Mouse (Mus musculus) liver, embryonic 15.5 days (tissue): ENCODE measurements around the gene Fam151b. TPM values are rescaled to one million over a fixed set of nuclear protein-coding genes. Genes with fewer than 3 reads are reported as not detected.

ENCODE experiments used
- ATAC-seq: fragments of 200-750 bp; cut with Nextera tagmentation; 2 replicates; pipeline ENCODE4 v1.8.0; 2017; ENCODE audit warnings: moderate number of reproducible peaks, mild to moderate bottlenecking, moderate library complexity; ENCODE audit not compliant: insufficient read depth
- H3K27ac ChIP-seq: fragments of 300-500 bp; sonication (generic); replicated peaks from 2 replicates; pipeline ENCODE4 v1.5.1; 2015; ENCODE audit warnings: mild to moderate bottlenecking, inconsistent platforms
- H3K27me3 ChIP-seq: fragments of 300-500 bp; sonication (generic); 2 replicates; pipeline ENCODE4 v1.6.1; 2015; ENCODE audit warnings: mild to moderate bottlenecking, inconsistent platforms
- H3K36me3 ChIP-seq: fragments of 300-500 bp; sonication (generic); replicated peaks from 2 replicates; pipeline ENCODE4 v1.6.1; 2015; ENCODE audit warnings: moderate library complexity, mild to moderate bottlenecking, inconsistent platforms
- H3K4me1 ChIP-seq: fragments of 300-500 bp; sonication (generic); replicated peaks from 2 replicates; pipeline ENCODE4 v1.6.1; 2015; ENCODE audit warnings: inconsistent platforms
- H3K4me2 ChIP-seq: fragments of 300-500 bp; sonication (generic); 2 replicates; pipeline ENCODE4 v1.6.1; 2015; ENCODE audit warnings: moderate library complexity, mild to moderate bottlenecking, inconsistent platforms
- H3K4me3 ChIP-seq: fragments of 300-500 bp; sonication (generic); replicated peaks from 2 replicates; pipeline ENCODE4 v1.5.1; 2015; ENCODE audit warnings: mild to moderate bottlenecking, inconsistent platforms
- H3K9ac ChIP-seq: fragments of 300-500 bp; sonication (generic); 2 replicates; pipeline ENCODE4 v1.6.1; 2015; ENCODE audit warnings: moderate library complexity, mild to moderate bottlenecking, inconsistent platforms
- H3K9me3 ChIP-seq: fragments of 300-500 bp; sonication (generic); replicated peaks from 2 replicates; pipeline ENCODE4 v1.6.1; 2016; ENCODE audit warnings: inconsistent platforms
- WGBS: fragments of 180-500 bp; shearing (Covaris S2); methylation state at CpG from one replicate; pipeline ENCODE4 v1.1.7; 2015; ENCODE audit warnings: mixed read lengths; ENCODE audit not compliant: insufficient replicate concordance; 5-methylcytosine and 5-hydroxymethylcytosine counted together
- polyA plus RNA-seq: library from polyadenylated mRNA; unstranded; fragments of >200 nt; fragmentation: Nextera tagmentation; extraction: Ambion mirVana; gene quantifications from 2 replicates; pipeline ENCODE4 v1.2.1, GENCODE M21; 2015

Gene Fam151b
- 0.10 TPM in 1 of 2 replicates, not detected in the other for polyA plus RNA-seq

DNA sequence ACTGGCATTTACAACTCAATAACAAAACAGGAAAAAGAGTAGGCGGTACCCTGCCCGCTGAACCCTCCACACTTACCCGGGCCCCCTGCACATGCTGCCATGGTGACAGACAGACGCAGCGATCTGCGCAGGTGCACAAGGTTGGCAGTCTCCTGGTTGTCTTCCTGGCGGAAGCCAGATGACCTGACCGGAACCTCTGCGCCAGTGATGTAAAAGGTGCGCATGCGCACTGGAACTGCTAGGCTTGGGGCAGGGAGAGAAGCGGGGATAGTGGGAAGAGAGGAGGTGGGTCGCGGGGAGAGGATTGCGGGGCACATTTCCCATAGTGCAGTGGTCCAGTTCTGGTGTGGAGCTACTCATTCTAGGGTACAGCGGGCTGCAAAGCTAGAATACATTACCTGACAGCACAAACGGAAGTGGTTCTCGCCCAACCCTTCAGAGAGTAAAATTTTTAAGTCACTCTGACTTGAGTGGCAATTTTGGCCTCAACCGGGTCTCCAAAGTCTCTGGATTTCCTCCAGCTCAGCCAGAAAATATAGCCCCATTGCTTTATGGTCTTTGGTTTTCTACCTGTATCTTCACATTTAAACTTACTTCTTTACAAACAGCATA, at the start of gene Fam151b:
Fam151b (minus strand) TSS at position 164 of the 612 bp plus-strand sequence.
- peak; percentile 99 for ATAC-seq
- WGBS, result 3% methylated on average over 19 of the region's 19 CpGs
- peak within 1 kb of the TSS; percentile 63 for H3K4me3 ChIP-seq
- no peaks in the 10 kb centered on the region for H3K36me3 ChIP-seq
- no peaks in the 10 kb centered on the region for H3K9me3 ChIP-seq
- H3K4me2 ChIP-seq, result peak within 1 kb of the TSS; percentile 80
- peak within 1 kb of the TSS; percentile 29; the same call in 1 of the 2 replicates for H3K27ac ChIP-seq
- no peaks in the 10 kb centered on the region for H3K27me3 ChIP-seq
- H3K4me1 ChIP-seq, result peaks cover 10% of the 10 kb centered on the region
- H3K9ac ChIP-seq, result peak within 1 kb of the TSS; percentile 28

DNA sequence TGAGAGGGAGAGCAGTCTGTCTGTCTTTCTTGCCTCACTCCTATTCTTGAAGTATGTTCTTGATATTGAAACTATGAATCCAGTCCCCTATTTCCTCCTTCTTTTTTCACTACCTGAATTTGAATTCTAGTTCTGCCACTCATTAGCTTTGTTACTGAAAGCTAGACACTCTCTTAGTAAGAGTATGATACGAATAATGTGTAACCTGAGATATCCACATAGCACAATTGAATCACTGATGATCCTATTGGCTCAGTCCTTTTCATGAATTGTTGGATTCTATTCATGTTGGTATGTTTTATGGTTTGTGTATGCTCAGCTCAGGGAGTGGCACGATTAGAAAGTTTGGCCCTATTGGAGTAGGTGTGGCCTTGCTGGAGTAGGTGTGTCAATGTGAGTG, 48.4 kb upstream of the Fam151b start:
- no peak overlapping the region for H3K4me3 ChIP-seq
- ATAC-seq, result no peak
- H3K4me1 ChIP-seq, result peaks cover 16% of the 10 kb centered on the region
- no peaks in the 10 kb centered on the region for H3K36me3 ChIP-seq
- H3K9ac ChIP-seq, result no peak overlapping the region
- no peaks in the 10 kb centered on the region for H3K9me3 ChIP-seq
- H3K27me3 ChIP-seq, result peaks cover 5% of the 10 kb centered on the region; the same call in 1 of the 2 replicates
- no peak overlapping the region for H3K4me2 ChIP-seq
- H3K27ac ChIP-seq, result no peak overlapping the region
- 56% methylated on average over 2 of the region's 2 CpGs for WGBS

DNA sequence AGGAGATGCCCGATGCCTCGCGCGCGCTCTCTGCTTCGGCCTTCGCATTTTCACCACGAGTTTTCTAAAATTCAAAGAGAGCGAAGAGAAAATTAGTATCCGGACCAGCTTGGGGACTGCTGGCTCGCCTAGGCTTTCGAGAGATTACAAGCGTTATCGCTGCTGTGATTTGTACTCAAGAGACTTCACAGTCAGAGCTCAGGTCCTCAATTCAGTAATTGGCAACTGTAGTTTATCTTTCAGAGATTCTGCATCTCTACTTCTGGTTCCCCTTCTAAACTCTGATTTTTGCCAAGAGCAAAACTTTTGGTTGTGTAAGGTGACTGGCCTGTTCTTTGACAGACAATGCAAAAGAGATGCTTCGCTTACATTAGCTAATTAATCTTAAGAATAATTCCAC, 47.4 kb upstream of the Fam151b start:
- no peaks in the 10 kb centered on the region for H3K36me3 ChIP-seq
- 4% methylated on average over 15 of the region's 15 CpGs for WGBS
- no peaks in the 10 kb centered on the region for H3K9me3 ChIP-seq
- peak overlapping the region; percentile 94 for H3K27ac ChIP-seq
- peaks cover 16% of the 10 kb centered on the region for H3K4me1 ChIP-seq
- H3K9ac ChIP-seq, result peak overlapping the region; percentile 69
- peak overlapping the region; percentile 96 for H3K4me2 ChIP-seq
- peak overlapping the region; percentile 71 for H3K4me3 ChIP-seq
- 0 out of 2 replicates have a peak, but pooled peaks cover 3% of the 10 kb centered on the region for H3K27me3 ChIP-seq
- ATAC-seq, result no peak

- peaks cover 16% of the 10 kb centered on the region for H3K4me1 ChIP-seq
- peak within 1 kb of the TSS; percentile 96 for H3K4me2 ChIP-seq
- ATAC-seq, result peak; percentile 96
- peak within 1 kb of the TSS; percentile 94 for H3K27ac ChIP-seq
- no peaks in the 10 kb centered on the region for H3K9me3 ChIP-seq
- peak within 1 kb of the TSS; percentile 71 for H3K4me3 ChIP-seq
- H3K27me3 ChIP-seq, result 0 out of 2 replicates have a peak, but pooled peaks cover 3% of the 10 kb centered on the region
- WGBS, result under 1% methylated on average over 46 of the region's 46 CpGs
- peak within 1 kb of the TSS; percentile 69 for H3K9ac ChIP-seq
- no peaks in the 10 kb centered on the region for H3K36me3 ChIP-seq
These were observed 47.0 kb upstream of the Fam151b start, which contains the start of gene Zfyve16 for GRCm38 (mm10) chr13:92530721-92531211. Zfyve16 (minus strand) TSS chr13:92530868.

DNA sequence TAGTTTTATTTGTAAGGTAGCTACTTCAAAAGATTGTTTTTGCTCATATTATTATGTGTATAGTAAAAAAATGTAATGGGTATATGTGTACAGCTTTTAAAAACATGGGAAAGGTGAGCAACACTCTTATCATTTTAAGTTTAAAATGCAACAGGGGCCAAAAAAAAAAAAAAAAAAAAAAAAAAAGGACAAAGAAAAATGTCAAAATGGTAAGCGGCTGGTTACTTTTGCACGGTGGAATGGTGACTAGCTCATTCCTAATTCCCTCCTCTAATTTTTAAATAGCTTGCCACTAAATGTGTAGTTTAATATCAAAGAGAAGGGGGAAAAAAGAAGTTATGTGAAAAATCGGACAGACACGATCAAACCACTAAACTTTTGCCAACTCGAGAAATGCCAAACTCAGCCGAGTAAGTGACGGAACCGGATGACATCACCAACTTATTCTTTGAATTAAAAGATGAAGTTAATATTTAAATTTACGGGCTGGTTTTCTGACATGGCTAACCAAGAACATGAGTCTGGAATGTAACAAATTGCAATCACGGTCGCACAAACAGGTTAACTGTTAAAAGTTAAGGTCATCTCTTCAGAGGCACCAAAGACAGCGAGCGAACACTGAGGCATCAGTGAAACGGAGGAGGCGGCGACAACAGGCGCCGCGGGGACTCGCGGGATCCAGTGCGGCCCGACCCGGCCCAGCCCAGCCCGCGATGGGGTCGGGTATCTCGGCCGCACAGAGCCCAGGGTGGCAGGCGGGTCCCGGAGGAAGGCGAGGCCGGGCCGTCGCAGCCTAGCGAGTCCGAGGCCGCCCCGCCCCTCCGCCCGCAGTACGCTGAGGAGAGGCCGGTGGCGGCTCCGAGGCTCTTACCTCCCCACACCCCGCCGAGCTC, 46.3 kb upstream of the Fam151b start:
- Histone ChIP-seq H3K27me3 (0 out of 2 replicates have a peak, but pooled peaks cover 3% of the 10 kb centered on the region), H3K36me3 (no peaks in the 10 kb centered on the region), H3K9me3 (no peaks in the 10 kb centered on the region), H3K9ac (peak overlapping the region; percentile 69), H3K4me3 (peak overlapping the region; percentile 71), H3K4me1 (peaks cover 16% of the 10 kb centered on the region), H3K27ac (peak overlapping the region; percentile 94), H3K4me2 (peak overlapping the region; percentile 96)
- 4% methylated on average over 47 of the region's 47 CpGs for WGBS
- ATAC-seq, result peak; percentile 91; the same call in 1 of the 2 replicates

GRCm38 (mm10) chr13:92523178-92523813, 39.5 kb upstream of the Fam151b start:
- Histone ChIP-seq H3K9ac (no peak overlapping the region), H3K27ac (no peak overlapping the region), H3K9me3 (no peaks in the 10 kb centered on the region), H3K27me3 (no peaks in the 10 kb centered on the region), H3K4me1 (peaks cover 6% of the 10 kb centered on the region; the same call in 1 of the 2 replicates), H3K36me3 (peaks cover 11% of the 10 kb centered on the region; the same call in 1 of the 2 replicates), H3K4me2 (no peak overlapping the region), H3K4me3 (no peak overlapping the region)
- no peak for ATAC-seq
- 32% methylated on average over 5 of the region's 5 CpGs for WGBS

- no peak overlapping the region for H3K9ac ChIP-seq
- H3K36me3 ChIP-seq, result peaks cover 6% of the 10 kb centered on the region
- H3K4me3 ChIP-seq, result no peak overlapping the region
- no peaks in the 10 kb centered on the region for H3K4me1 ChIP-seq
- ATAC-seq, result no peak
- H3K27me3 ChIP-seq, result no peaks in the 10 kb centered on the region
- 72% methylated on average over 12 of the region's 12 CpGs for WGBS
- H3K27ac ChIP-seq, result no peak overlapping the region
- no peaks in the 10 kb centered on the region for H3K9me3 ChIP-seq
- no peak overlapping the region for H3K4me2 ChIP-seq
These were observed 21.1 kb upstream of the Fam151b start for GRCm38 (mm10) chr13:92504871-92505270.

GRCm38 (mm10) chr13:92491923-92492322, 8.1 kb upstream of the Fam151b start:
- Histone ChIP-seq H3K27me3 (no peaks in the 10 kb centered on the region), H3K9me3 (no peaks in the 10 kb centered on the region), H3K4me3 (no peak overlapping the region), H3K9ac (no peak overlapping the region), H3K4me2 (no peak overlapping the region), H3K36me3 (no peaks in the 10 kb centered on the region), H3K4me1 (no peaks in the 10 kb centered on the region), H3K27ac (no peak overlapping the region)
- WGBS, result 70% methylated on average over 1 of the region's 1 CpGs
- ATAC-seq, result no peak

DNA sequence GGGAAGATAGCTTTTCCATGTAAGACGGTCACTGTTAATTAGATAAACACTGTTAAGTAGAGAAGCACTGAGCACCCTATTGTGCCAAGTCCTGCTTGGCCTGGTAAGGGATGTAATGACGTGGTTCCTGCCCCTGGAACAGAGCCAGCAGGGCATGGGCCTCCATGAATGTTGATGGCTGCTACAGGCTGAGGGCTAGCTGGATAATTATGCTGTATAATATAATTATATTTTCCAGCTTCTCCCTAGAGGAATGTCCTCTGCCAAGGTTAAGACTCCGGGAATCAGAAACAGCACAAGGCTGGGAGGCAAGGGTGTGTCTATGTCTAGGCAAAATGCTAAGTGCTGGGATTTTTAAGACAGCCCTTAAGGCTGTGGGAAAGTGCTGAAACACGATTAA, 7.0 kb upstream of the Fam151b start:
- H3K36me3 ChIP-seq, result no peaks in the 10 kb centered on the region
- no peak overlapping the region for H3K27ac ChIP-seq
- ATAC-seq, result no peak
- no peaks in the 10 kb centered on the region for H3K27me3 ChIP-seq
- WGBS, result 72% methylated on average over 4 of the region's 4 CpGs
- no peaks in the 10 kb centered on the region for H3K4me1 ChIP-seq
- no peak overlapping the region for H3K4me3 ChIP-seq
- H3K9ac ChIP-seq, result no peak overlapping the region
- no peaks in the 10 kb centered on the region for H3K9me3 ChIP-seq
- no peak overlapping the region for H3K4me2 ChIP-seq

DNA sequence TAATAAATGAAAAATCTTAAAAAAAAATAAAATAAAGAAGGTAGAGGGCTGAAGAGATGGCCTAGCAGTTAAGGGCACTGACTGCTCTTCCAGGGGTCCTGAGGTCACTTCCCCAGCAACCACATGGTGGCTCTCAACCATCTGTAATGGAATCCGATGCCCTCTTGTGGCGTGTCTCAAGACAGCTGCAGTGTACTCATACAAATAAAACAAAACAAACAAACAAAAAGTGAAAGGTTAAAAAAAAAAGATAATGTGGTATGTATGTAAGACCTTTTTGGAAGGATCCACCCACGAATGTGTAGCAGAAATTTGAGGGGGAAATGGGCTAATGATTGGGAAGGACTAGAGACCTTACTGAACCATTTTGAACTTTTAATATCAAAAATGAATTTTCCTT, 467 bp downstream of the Fam151b start:
- Histone ChIP-seq H3K4me2 (peak overlapping the region; percentile 80), H3K27me3 (no peaks in the 10 kb centered on the region), H3K36me3 (no peaks in the 10 kb centered on the region), H3K9me3 (no peaks in the 10 kb centered on the region), H3K4me1 (peaks cover 10% of the 10 kb centered on the region), H3K27ac (0 out of 2 replicates have a peak overlapping the region, but pooled peaks have one; percentile 29), H3K9ac (no peak overlapping the region; the same call in 1 of the 2 replicates), H3K4me3 (peak overlapping the region; percentile 63)
- peak; percentile 64 for ATAC-seq
- WGBS, result 6% methylated on average over 3 of the region's 3 CpGs
